Mouse (Mus musculus): ENCODE results near the gene Hepacam. TPM values are rescaled to one million over a fixed set of nuclear protein-coding genes. Genes with fewer than 3 reads are reported as not detected.

Hepacam gene
- polyA plus RNA-seq, 1 experiment: not detected

- no peak for DNase-seq (ENCODE audit: low read depth in 1 of 2, low spot score in 2 of 2)
- WGBS: 73% methylated on average over 2 of the region's 2 CpGs
Observed at GRCm38 (mm10) chr9:37351266-37351665, 15.9 kb upstream of the Hepacam start.

GRCm38 (mm10) chr9:37354485-37354884 lies 12.7 kb upstream of the Hepacam start:
- no peaks in the 10 kb centered on the region for H3K27me3 ChIP-seq (ENCODE audit: control insufficient read depth, insufficient read depth, low read length)
- 20% methylated on average over 1 of the region's 1 CpGs for WGBS
- H3K36me3 ChIP-seq (ENCODE audit: control insufficient read depth, insufficient read depth, low read length): no peaks in the 10 kb centered on the region
- DNase-seq (ENCODE audit: low read depth in 1 of 2, low spot score in 2 of 2): no peak
- H3K27ac ChIP-seq (ENCODE audit: insufficient read depth, low read length): no peak overlapping the region
- no peak for TF ChIP-seq CTCF (IDR thresholded peaks at IDR 0.05; ENCODE audit: extremely low read depth, insufficient read depth, insufficient read length, insufficient replicate concordance)
- TF ChIP-seq POLR2A (IDR thresholded peaks at IDR 0.05; ENCODE audit: low read depth, low read length): no peak
- no peaks in the 10 kb centered on the region for H3K4me1 ChIP-seq (ENCODE audit: control insufficient read depth, insufficient read depth, insufficient read length)
- H3K4me3 ChIP-seq (ENCODE audit: extremely low read depth, insufficient read depth, insufficient read length): no peak overlapping the region

More at GRCm38 (mm10) chr9:37351266-37351665, 15.9 kb upstream of the Hepacam start:
- Histone ChIP-seq H3K4me1 (ENCODE audit: control insufficient read depth, insufficient read depth, insufficient read length) (no peaks in the 10 kb centered on the region), H3K36me3 (ENCODE audit: control insufficient read depth, insufficient read depth, low read length) (no peaks in the 10 kb centered on the region), H3K27me3 (ENCODE audit: control insufficient read depth, insufficient read depth, low read length) (no peaks in the 10 kb centered on the region), H3K4me3 (ENCODE audit: extremely low read depth, insufficient read depth, insufficient read length) (no peak overlapping the region), H3K27ac (ENCODE audit: insufficient read depth, low read length) (no peak overlapping the region)
- TF ChIP-seq CTCF (IDR thresholded peaks at IDR 0.05; ENCODE audit: extremely low read depth, insufficient read depth, insufficient read length, insufficient replicate concordance): no peak
- TF ChIP-seq POLR2A (IDR thresholded peaks at IDR 0.05; ENCODE audit: low read depth, low read length): no peak

GRCm38 (mm10) chr9:37358713-37359330 lies 8.3 kb upstream of the Hepacam start:
- 83% methylated on average over 7 of the region's 7 CpGs for WGBS
- TF ChIP-seq CTCF (IDR thresholded peaks at IDR 0.05; ENCODE audit: extremely low read depth, insufficient read depth, insufficient read length, insufficient replicate concordance) (no peak), POLR2A (IDR thresholded peaks at IDR 0.05; ENCODE audit: low read depth, low read length) (no peak)
- no peak overlapping the region for H3K27ac ChIP-seq (ENCODE audit: insufficient read depth, low read length)
- H3K36me3 ChIP-seq (ENCODE audit: control insufficient read depth, insufficient read depth, low read length): no peaks in the 10 kb centered on the region
- no peak overlapping the region for H3K4me3 ChIP-seq (ENCODE audit: extremely low read depth, insufficient read depth, insufficient read length)
- no peaks in the 10 kb centered on the region for H3K4me1 ChIP-seq (ENCODE audit: control insufficient read depth, insufficient read depth, insufficient read length)
- DNase-seq (ENCODE audit: low read depth in 1 of 2, low spot score in 2 of 2): no peak
- no peaks in the 10 kb centered on the region for H3K27me3 ChIP-seq (ENCODE audit: control insufficient read depth, insufficient read depth, low read length)

DNA sequence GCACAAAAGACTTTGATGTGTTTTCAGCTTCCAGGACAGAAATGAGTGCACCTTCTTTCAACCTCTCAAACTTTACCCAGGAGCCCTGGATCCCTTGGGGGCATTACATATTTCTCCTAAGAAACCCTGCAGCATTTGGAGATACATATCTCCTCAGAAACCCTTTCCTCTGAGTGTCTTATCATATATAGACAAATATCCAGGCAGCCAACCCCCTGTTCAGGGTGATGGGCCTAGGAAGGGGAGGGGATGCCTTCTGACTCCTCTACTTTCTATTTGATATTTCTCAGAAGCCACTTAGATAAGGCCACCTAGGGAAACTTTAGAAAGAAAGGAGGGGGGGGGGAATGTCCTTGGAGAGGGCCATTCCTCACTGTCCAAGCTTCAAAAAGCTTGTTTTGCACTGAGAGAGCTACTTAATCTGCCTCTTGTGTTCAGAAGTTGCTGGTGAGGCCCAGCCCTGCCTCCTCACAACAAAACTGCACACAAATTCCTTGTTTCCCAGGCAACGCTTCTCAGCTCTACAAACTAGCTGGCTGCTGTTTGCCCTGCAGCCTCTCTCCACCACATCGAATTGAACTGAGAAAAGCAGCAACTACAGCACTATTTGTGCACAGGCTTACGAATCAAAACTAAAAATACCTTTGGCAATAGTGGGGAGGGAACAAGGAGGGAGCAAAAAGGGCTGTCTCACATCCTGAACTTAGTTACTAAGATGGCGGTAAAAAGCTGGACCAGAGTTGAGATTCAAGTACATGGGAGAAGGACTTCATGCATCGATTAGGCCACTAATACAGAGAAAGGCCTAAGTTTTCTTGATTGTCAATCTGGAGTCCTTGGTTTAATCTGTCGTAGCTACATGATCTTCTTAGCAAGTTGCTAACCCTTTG lies 7.6 kb upstream of the Hepacam start:
- Histone ChIP-seq H3K4me1 (ENCODE audit: control insufficient read depth, insufficient read depth, insufficient read length) (no peaks in the 10 kb centered on the region), H3K36me3 (ENCODE audit: control insufficient read depth, insufficient read depth, low read length) (no peaks in the 10 kb centered on the region), H3K27ac (ENCODE audit: insufficient read depth, low read length) (no peak overlapping the region), H3K27me3 (ENCODE audit: control insufficient read depth, insufficient read depth, low read length) (no peaks in the 10 kb centered on the region), H3K4me3 (ENCODE audit: extremely low read depth, insufficient read depth, insufficient read length) (no peak overlapping the region)
- DNase-seq (ENCODE audit: low read depth in 1 of 2, low spot score in 2 of 2): no peak
- WGBS: 80% methylated on average over 6 of the region's 6 CpGs
- TF ChIP-seq POLR2A (IDR thresholded peaks at IDR 0.05; ENCODE audit: low read depth, low read length) (no peak), CTCF (IDR thresholded peaks at IDR 0.05; ENCODE audit: extremely low read depth, insufficient read depth, insufficient read length, insufficient replicate concordance) (no peak)

- TF ChIP-seq POLR2A (IDR thresholded peaks at IDR 0.05; ENCODE audit: low read depth, low read length): no peak
- H3K36me3 ChIP-seq (ENCODE audit: control insufficient read depth, insufficient read depth, low read length): no peaks in the 10 kb centered on the region
- H3K4me1 ChIP-seq (ENCODE audit: control insufficient read depth, insufficient read depth, insufficient read length): no peaks in the 10 kb centered on the region
- DNase-seq (ENCODE audit: low read depth in 1 of 2, low spot score in 2 of 2): no peak
- no peaks in the 10 kb centered on the region for H3K27me3 ChIP-seq (ENCODE audit: control insufficient read depth, insufficient read depth, low read length)
- H3K4me3 ChIP-seq (ENCODE audit: extremely low read depth, insufficient read depth, insufficient read length): no peak overlapping the region
- no peak overlapping the region for H3K27ac ChIP-seq (ENCODE audit: insufficient read depth, low read length)
Observed at GRCm38 (mm10) chr9:37362084-37362483, 5.1 kb upstream of the Hepacam start.

GRCm38 (mm10) chr9:37362881-37363280 lies 4.3 kb upstream of the Hepacam start:
- TF ChIP-seq POLR2A (IDR thresholded peaks at IDR 0.05; ENCODE audit: low read depth, low read length): no peak
- no peak for TF ChIP-seq CTCF (IDR thresholded peaks at IDR 0.05; ENCODE audit: extremely low read depth, insufficient read depth, insufficient read length, insufficient replicate concordance)
- H3K4me1 ChIP-seq (ENCODE audit: control insufficient read depth, insufficient read depth, insufficient read length): no peaks in the 10 kb centered on the region
- H3K27ac ChIP-seq (ENCODE audit: insufficient read depth, low read length): no peak overlapping the region
- H3K4me3 ChIP-seq (ENCODE audit: extremely low read depth, insufficient read depth, insufficient read length): no peak overlapping the region
- H3K36me3 ChIP-seq (ENCODE audit: control insufficient read depth, insufficient read depth, low read length): no peaks in the 10 kb centered on the region
- WGBS: 56% methylated on average over 1 of the region's 1 CpGs
- DNase-seq (ENCODE audit: low read depth in 1 of 2, low spot score in 2 of 2): no peak
- no peaks in the 10 kb centered on the region for H3K27me3 ChIP-seq (ENCODE audit: control insufficient read depth, insufficient read depth, low read length)

DNA sequence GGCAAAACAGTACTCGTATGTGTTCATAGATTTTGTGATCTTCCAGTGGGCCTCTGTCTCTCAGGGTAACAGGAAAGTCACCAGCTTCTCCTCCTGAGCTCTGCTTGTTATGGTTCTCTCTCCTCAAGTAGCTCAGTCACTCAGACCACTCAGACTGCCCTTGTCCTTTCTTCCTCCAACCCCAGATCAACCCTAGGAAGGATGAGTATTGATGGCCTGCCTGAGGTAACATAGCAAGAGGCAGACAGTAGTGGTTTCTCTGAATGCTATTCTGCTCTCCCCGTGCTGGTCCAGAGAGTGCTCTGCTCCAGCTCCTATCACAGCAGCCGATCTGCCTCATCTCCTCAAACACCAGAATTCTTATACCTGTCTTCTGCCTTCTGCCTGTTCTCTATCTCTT lies 3.6 kb upstream of the Hepacam start:
- Histone ChIP-seq H3K4me1 (ENCODE audit: control insufficient read depth, insufficient read depth, insufficient read length) (no peaks in the 10 kb centered on the region), H3K27me3 (ENCODE audit: control insufficient read depth, insufficient read depth, low read length) (no peaks in the 10 kb centered on the region), H3K4me3 (ENCODE audit: extremely low read depth, insufficient read depth, insufficient read length) (no peak overlapping the region), H3K36me3 (ENCODE audit: control insufficient read depth, insufficient read depth, low read length) (no peaks in the 10 kb centered on the region), H3K27ac (ENCODE audit: insufficient read depth, low read length) (no peak overlapping the region)
- TF ChIP-seq POLR2A (IDR thresholded peaks at IDR 0.05; ENCODE audit: low read depth, low read length) (no peak), CTCF (IDR thresholded peaks at IDR 0.05; ENCODE audit: extremely low read depth, insufficient read depth, insufficient read length, insufficient replicate concordance) (no peak)
- WGBS: 87% methylated on average over 3 of the region's 3 CpGs
- DNase-seq (ENCODE audit: low read depth in 1 of 2, low spot score in 2 of 2): no peak

Measured in spleen, adult 2 months (tissue).